Mouse (Mus musculus): Measurements from ENCODE around the gene Nt5c3b.
A peak's percentile ranks its signal among the peaks of the same experiment; 100 is the strongest.

Nt5c3b gene

GRCm38 (mm10) chr11:100379311-100379710 lies 62.3 kb downstream of the Nt5c3b start:
- no peak for DNase-seq (ENCODE audit: low read depth, low spot score)

- no peak for DNase-seq (ENCODE audit: low read depth, low spot score)
Measured at GRCm38 (mm10) chr11:100378446-100378845, 63.2 kb downstream of the Nt5c3b start.

- DNase-seq (ENCODE audit: low read depth, low spot score), result no peak
Measured at GRCm38 (mm10) chr11:100377989-100378388, 63.6 kb downstream of the Nt5c3b start.

- DNase-seq (ENCODE audit: low read depth, low spot score), result peak; percentile 77
Measured at GRCm38 (mm10) chr11:100376746-100377389, 64.7 kb downstream of the Nt5c3b start.

GRCm38 (mm10) chr11:100376005-100376404 lies 65.6 kb downstream of the Nt5c3b start:
- DNase-seq (ENCODE audit: low read depth, low spot score), result peak; percentile 98

- DNase-seq (ENCODE audit: low read depth, low spot score), result peak; percentile 70
Measured at GRCm38 (mm10) chr11:100375127-100375526, 66.5 kb downstream of the Nt5c3b start.
